ENCODE assay signal across 7 mouse cellular contexts in the genomic region with DNA sequence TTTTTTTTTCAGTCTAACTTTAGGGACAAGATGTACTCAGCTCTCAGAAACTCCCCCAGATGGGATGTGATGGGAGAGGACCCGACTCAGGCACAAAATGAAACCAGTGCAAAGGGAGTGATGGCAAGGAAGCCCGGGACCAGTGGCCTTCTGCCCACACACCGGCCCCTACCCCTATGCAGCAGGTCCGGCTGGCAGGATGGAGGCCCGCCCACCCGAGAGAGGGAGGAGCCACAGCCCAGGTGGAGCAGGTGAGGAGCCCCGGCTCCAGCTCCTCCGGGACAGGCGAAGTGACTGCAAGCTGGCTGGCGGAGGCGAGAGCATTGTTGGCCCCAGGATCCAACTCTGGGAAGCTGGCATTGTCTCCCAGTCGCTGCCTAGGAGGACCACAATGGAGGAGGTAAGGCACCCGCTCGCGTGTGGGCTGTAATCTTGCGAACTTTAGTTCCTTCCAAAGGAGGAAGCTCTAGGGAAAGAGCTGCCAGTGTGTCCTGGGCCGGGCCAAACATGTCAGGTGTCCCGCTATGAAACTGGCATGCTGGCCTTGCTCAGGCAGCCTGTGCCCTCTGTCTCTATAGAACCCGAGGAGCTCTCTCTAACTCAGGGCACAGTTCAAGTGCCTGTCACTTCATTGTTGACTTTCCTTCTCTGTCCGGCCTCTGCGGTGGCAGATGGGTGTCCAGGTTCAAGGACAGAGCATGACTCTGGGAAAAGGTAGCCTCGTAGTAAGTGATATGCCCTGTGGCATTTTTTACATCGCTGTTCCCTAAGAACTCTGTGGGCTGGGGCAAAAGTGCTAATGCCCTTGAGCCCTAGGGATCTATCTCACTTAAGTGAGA. TPM values are rescaled to one million over a fixed set of nuclear protein-coding genes. Genes with fewer than 3 reads are reported as not detected.
DNase-seq lines count a peak whose midpoint lies in the region; ATAC-seq lines count a peak whose summit lies in the region.

TSS of gene Fyb2 (plus strand) at position 166 of the 839 bp plus-strand sequence.

- H3K9me3 ChIP-seq in hindbrain, embryonic 13.5 days, result no peaks in the 10 kb centered on the region
- H3K9me3 ChIP-seq in limb, embryonic 15.5 days, result no peaks in the 10 kb centered on the region
- no peaks in the 10 kb centered on the region for H3K9me3 ChIP-seq in neural tube, embryonic 15.5 days (replicated peaks)

- WGBS in hindbrain, embryonic 13.5 days, result 20% methylated on average over 23 of the region's 23 CpGs
- WGBS in limb, embryonic 15.5 days, result 26% methylated on average over 23 of the region's 23 CpGs
- WGBS in neural tube, embryonic 15.5 days, result 31% methylated on average over 23 of the region's 23 CpGs

- no peak within 1 kb of the TSS for H3K9ac ChIP-seq in hindbrain, embryonic 13.5 days
- H3K9ac ChIP-seq in limb, embryonic 15.5 days, result no peak within 1 kb of the TSS
- no peak within 1 kb of the TSS for H3K9ac ChIP-seq in neural tube, embryonic 15.5 days (replicated peaks)

- DNase-seq in right cerebral cortex, postnatal 25 days, result peak; percentile 17
- DNase-seq in right cerebral cortex, postnatal 10 days (ENCODE audit: low spot score in 2 of 2), result no peak
- DNase-seq in layer of hippocampus, postnatal 10 days (ENCODE audit: low spot score in 2 of 2), result no peak
- DNase-seq in spleen, adult 18-20 months, result no peak

- peak within 1 kb of the TSS; percentile 9; the same call in 1 of the 2 replicates for H3K4me3 ChIP-seq in hindbrain, embryonic 13.5 days
- H3K4me3 ChIP-seq in limb, embryonic 15.5 days, result peak within 1 kb of the TSS; percentile 7; the same call in 1 of the 2 replicates
- 0 out of 2 replicates have a peak within 1 kb of the TSS, but pooled peaks have one; percentile 2 for H3K4me3 ChIP-seq in neural tube, embryonic 15.5 days (replicated peaks)

- no peaks in the 10 kb centered on the region for H3K36me3 ChIP-seq in hindbrain, embryonic 13.5 days
- H3K36me3 ChIP-seq in limb, embryonic 15.5 days, result no peaks in the 10 kb centered on the region
- no peaks in the 10 kb centered on the region for H3K36me3 ChIP-seq in neural tube, embryonic 15.5 days

- no peak within 1 kb of the TSS for H3K27ac ChIP-seq in hindbrain, embryonic 13.5 days
- H3K27ac ChIP-seq in limb, embryonic 15.5 days, result no peak within 1 kb of the TSS
- H3K27ac ChIP-seq in neural tube, embryonic 15.5 days (replicated peaks), result no peak within 1 kb of the TSS

- H3K4me1 ChIP-seq in hindbrain, embryonic 13.5 days (replicated peaks), result peaks cover 6% of the 10 kb centered on the region; the same call in 1 of the 2 replicates
- H3K4me1 ChIP-seq in limb, embryonic 15.5 days, result peaks cover 5% of the 10 kb centered on the region; the same call in 1 of the 2 replicates
- peaks cover 6% of the 10 kb centered on the region for H3K4me1 ChIP-seq in neural tube, embryonic 15.5 days

- no peak for ATAC-seq in hindbrain, embryonic 13.5 days (ENCODE audit: low FRiP score)
- no peak for ATAC-seq in limb, embryonic 15.5 days (ENCODE audit: insufficient number of reproducible peaks, low FRiP score, low TSS enrichment, low read depth)
- ATAC-seq in neural tube, embryonic 15.5 days (ENCODE audit: low FRiP score), result no peak

- peaks cover 10% of the 10 kb centered on the region for H3K27me3 ChIP-seq in hindbrain, embryonic 13.5 days
- H3K27me3 ChIP-seq in limb, embryonic 15.5 days, result peaks cover 12% of the 10 kb centered on the region
- peaks cover 6% of the 10 kb centered on the region for H3K27me3 ChIP-seq in neural tube, embryonic 15.5 days (replicated peaks)

- H3K4me2 ChIP-seq in hindbrain, embryonic 13.5 days, result peak within 1 kb of the TSS; percentile 26; the same call in 1 of the 2 replicates
- peak within 1 kb of the TSS; percentile 20; the same call in 1 of the 2 replicates for H3K4me2 ChIP-seq in limb, embryonic 15.5 days
- peak within 1 kb of the TSS; percentile 43 for H3K4me2 ChIP-seq in neural tube, embryonic 15.5 days

RNA-seq across cellular contexts. Expression of gene Fyb2, which starts in this region (rescaled TPM):
- 0.05 and 0.22 TPM in 2 replicates for polyA plus RNA-seq in hindbrain, embryonic 13.5 days (2015; fragmentation: Nextera tagmentation; extraction: Ambion mirVana)
- polyA plus RNA-seq in limb, embryonic 15.5 days (2015; fragmentation: Nextera tagmentation; extraction: Ambion mirVana), result 0.20 and 0.41 TPM in 2 replicates
- polyA plus RNA-seq in neural tube, embryonic 15.5 days (2015; fragmentation: Nextera tagmentation; extraction: Ambion mirVana), result 0.22 and 0.80 TPM in 2 replicates
- 1 to 10 TPM; 1.2 to 1.8 TPM for total RNA-seq in layer of hippocampus, postnatal 10 days (2021)
